Mouse (Mus musculus) colon, adult 2 months (tissue): ENCODE measurements around the gene Sc5d. TPM values are rescaled to one million over a fixed set of nuclear protein-coding genes. Genes with fewer than 3 reads are reported as not detected.

Experiments used
- polyA plus RNA-seq: library from polyadenylated mRNA; depleted of rRNA; stranded (reverse); fragments of >200 nt; gene quantifications from 2 replicates; pipeline ENCODE4 v1.2.3, GENCODE M21; 2012; rRNA removed

The Sc5d gene
- 30.0 and 40.2 TPM in 2 replicates for polyA plus RNA-seq

GRCm38 (mm10) chr9:42264145-42264544 is at the start of gene Sc5d:
Gene Sc5d, minus strand, starts transcription at chr9:42264256.

Other genes with a start within 250 kb of the Sc5d start
- gene Sorl1, start 140.0 kb downstream of the Sc5d start, polyA plus RNA-seq: 43.9 and 48.7 TPM in 2 replicates
- gene Tecta, start 135.7 kb upstream of the Sc5d start, polyA plus RNA-seq: 0.05 and 0.06 TPM in 2 replicates
- 3.4 and 3.6 TPM in 2 replicates for gene Tbcel, start 243.6 kb upstream of the Sc5d start, polyA plus RNA-seq